Mouse (Mus musculus): ENCODE measurements around the gene Myl12a.

- TF ChIP-seq POLR2A (IDR thresholded peaks at IDR 0.05; ENCODE audit: borderline replicate concordance, extremely low read depth, low read depth, low read length) (no peak), CTCF (IDR thresholded peaks at IDR 0.05; ENCODE audit: insufficient read depth, low read length) (no peak)
Measured at GRCm38 (mm10) chr17:70967191-70967590, 35.5 kb downstream of the Myl12a start.
